Mouse (Mus musculus) liver, embryonic 11.5 days (tissue): ENCODE measurements at regions not wholly inside any gene's neighbourhood (a gene's known extent, or its start where the extent isn't known, plus 50 kb on each side); places are given as distances from the start of the nearest gene placed in this dataset.

Experiments used
- ATAC-seq: fragments of 200-750 bp; cut with Nextera tagmentation; replicated peaks from 2 replicates; pipeline ENCODE4 v1.8.0; 2017; ENCODE audit warnings: moderate number of reproducible peaks, mild to moderate bottlenecking, moderate TSS enrichment, moderate library complexity; ENCODE audit not compliant: low FRiP score
- DNase-seq: peaks from one replicate; pipeline ENCODE4 v3.0.0-alpha.2; 2017; ENCODE audit warnings: low spot score
- H3K27ac ChIP-seq: fragments of 300-500 bp; sonication (generic); 2 replicates; pipeline ENCODE4 v1.5.1; 2014; ENCODE audit warnings: mild to moderate bottlenecking, low read depth, low read length, control low read depth
- H3K27me3 ChIP-seq: fragments of 300-500 bp; sonication (generic); replicated peaks from 2 replicates; pipeline ENCODE4 v1.6.1; 2014; ENCODE audit warnings: low read length, mixed read lengths; ENCODE audit not compliant: control insufficient read depth, insufficient read depth
- H3K36me3 ChIP-seq: fragments of 300-500 bp; sonication (generic); 2 replicates; pipeline ENCODE4 v1.6.1; 2014; ENCODE audit warnings: mild to moderate bottlenecking, low read length, moderate library complexity, mixed read lengths; ENCODE audit not compliant: control insufficient read depth, insufficient read depth
- H3K4me1 ChIP-seq: fragments of 300-500 bp; sonication (generic); replicated peaks from 2 replicates; pipeline ENCODE4 v1.6.1; 2014; ENCODE audit warnings: low read length, mixed read lengths; ENCODE audit not compliant: control insufficient read depth, insufficient read depth
- H3K4me2 ChIP-seq: fragments of 300-500 bp; sonication (generic); 2 replicates; pipeline ENCODE4 v1.6.1; 2014; ENCODE audit warnings: mild to moderate bottlenecking, control low read depth, moderate library complexity
- H3K4me3 ChIP-seq: fragments of 300-500 bp; sonication (generic); 2 replicates; pipeline ENCODE4 v1.5.1; 2014; ENCODE audit warnings: low read depth, low read length, control low read depth
- H3K9ac ChIP-seq: fragments of 300-500 bp; sonication (generic); 2 replicates; pipeline ENCODE4 v1.6.1; 2014; ENCODE audit warnings: low read depth, low read length, control low read depth
- H3K9me3 ChIP-seq: fragments of 300-500 bp; sonication (generic); 2 replicates; pipeline ENCODE4 v1.6.1; 2016; ENCODE audit warnings: low read length, inconsistent platforms, mixed read lengths; ENCODE audit not compliant: control insufficient read depth
- WGBS: fragments of 180-500 bp; shearing (Covaris S2); extraction: QIAGEN DNeasy Blood & Tissue Kit; methylation state at CpG from one replicate; pipeline ENCODE4 v1.1.7; 2014; 5-methylcytosine and 5-hydroxymethylcytosine counted together

DNA sequence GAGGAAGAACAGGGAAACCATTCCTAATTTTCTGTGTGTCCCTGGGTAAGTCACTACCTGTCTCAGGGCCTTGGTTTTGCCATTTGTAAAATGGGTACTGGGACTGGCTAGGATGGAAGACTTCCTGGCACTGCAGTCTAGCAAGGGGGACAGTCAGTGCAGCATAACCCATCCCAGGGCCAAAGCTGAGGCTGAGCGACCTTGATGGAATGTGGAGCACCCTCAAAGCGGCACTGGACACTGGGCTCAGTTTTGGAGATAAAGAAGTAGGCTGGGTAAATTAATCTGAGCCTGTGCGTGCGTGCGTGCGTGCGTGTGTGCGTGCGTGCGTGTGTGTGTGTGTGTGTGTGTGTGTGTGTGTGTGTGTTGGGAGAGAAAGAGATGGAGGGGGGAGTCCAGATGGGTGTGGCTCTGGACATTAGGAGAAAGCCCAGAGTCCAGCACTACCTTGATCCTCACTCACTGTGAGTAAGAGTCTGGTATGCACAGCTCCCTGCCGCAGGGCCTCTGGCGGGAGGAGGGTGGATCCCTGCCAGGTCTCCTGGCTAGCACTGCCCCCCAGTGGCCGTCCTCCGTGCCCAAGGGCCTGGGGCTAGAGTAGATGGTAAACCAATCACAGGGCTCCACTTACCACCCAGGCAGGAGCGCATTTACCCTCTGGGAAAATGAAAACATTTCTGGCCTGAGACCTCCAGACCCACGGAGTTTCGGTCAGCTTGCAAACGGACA is 320.3 kb upstream of the Dio3 start:
- no peak overlapping the region for H3K9ac ChIP-seq
- WGBS, result 47% methylated on average over 18 of the region's 18 CpGs
- peak; percentile 70 for DNase-seq

GRCm38 (mm10) chr12:109966776-109967175 is 312.1 kb upstream of the Dio3 start:
- DNase-seq, result no peak
- Histone ChIP-seq H3K27ac (no peak overlapping the region), H3K36me3 (no peaks in the 10 kb centered on the region), H3K4me2 (no peak overlapping the region), H3K9ac (no peak overlapping the region), H3K4me1 (no peaks in the 10 kb centered on the region), H3K9me3 (no peaks in the 10 kb centered on the region), H3K27me3 (no peaks in the 10 kb centered on the region), H3K4me3 (no peak overlapping the region)
- WGBS, result 88% methylated on average over 12 of the region's 12 CpGs
- no peak for ATAC-seq

More for the DNA sequence above, 320.3 kb upstream of the Dio3 start:
- Histone ChIP-seq H3K4me3 (no peak overlapping the region), H3K4me1 (no peaks in the 10 kb centered on the region), H3K27ac (no peak overlapping the region), H3K27me3 (no peaks in the 10 kb centered on the region), H3K36me3 (no peaks in the 10 kb centered on the region), H3K4me2 (no peak overlapping the region), H3K9me3 (no peaks in the 10 kb centered on the region)
- peak; percentile 81 for ATAC-seq

- H3K4me1 ChIP-seq, result no peaks in the 10 kb centered on the region; the same call in 1 of the 2 replicates
- H3K27ac ChIP-seq, result no peak overlapping the region
- H3K9me3 ChIP-seq, result no peaks in the 10 kb centered on the region
- 86% methylated on average over 7 of the region's 7 CpGs for WGBS
- H3K9ac ChIP-seq, result no peak overlapping the region
- ATAC-seq (no peak), DNase-seq (no peak)
- H3K36me3 ChIP-seq, result no peaks in the 10 kb centered on the region
- H3K4me3 ChIP-seq, result no peak overlapping the region
- no peaks in the 10 kb centered on the region for H3K27me3 ChIP-seq
- H3K4me2 ChIP-seq, result no peak overlapping the region
Observed at GRCm38 (mm10) chr12:109968303-109968702, 310.6 kb upstream of the Dio3 start.

DNA sequence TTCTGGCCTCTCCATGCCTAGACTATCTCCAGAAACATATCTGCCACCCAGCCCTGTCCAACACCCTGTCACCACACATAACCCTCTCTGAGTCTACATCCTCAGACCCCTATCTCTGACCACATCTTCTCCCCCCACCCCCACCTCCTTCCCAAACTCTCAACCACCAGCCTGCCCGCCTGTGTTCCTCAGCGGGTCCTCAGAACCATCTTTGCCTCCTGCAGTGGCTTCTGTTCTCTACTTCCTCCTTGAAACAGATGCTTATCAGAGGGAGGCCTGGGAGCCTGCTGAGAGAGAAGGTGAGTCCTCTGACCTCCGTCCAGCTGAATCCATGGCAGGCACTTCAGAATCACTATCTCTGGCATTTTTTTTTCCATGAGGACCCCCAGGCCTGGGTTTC is 307.4 kb upstream of the Dio3 start:
- WGBS, result 24% methylated on average over 3 of the region's 3 CpGs
- no peak overlapping the region for H3K9ac ChIP-seq
- no peak overlapping the region for H3K4me3 ChIP-seq
- H3K27ac ChIP-seq, result no peak overlapping the region
- H3K27me3 ChIP-seq, result no peaks in the 10 kb centered on the region
- ATAC-seq, result no peak
- no peaks in the 10 kb centered on the region for H3K36me3 ChIP-seq
- H3K4me1 ChIP-seq, result no peaks in the 10 kb centered on the region; the same call in 1 of the 2 replicates
- H3K9me3 ChIP-seq, result no peaks in the 10 kb centered on the region
- no peak for DNase-seq
- H3K4me2 ChIP-seq, result no peak overlapping the region

- H3K4me2 ChIP-seq, result no peak overlapping the region
- H3K4me3 ChIP-seq, result no peak overlapping the region
- H3K9ac ChIP-seq, result no peak overlapping the region
- no peaks in the 10 kb centered on the region for H3K36me3 ChIP-seq
- no peaks in the 10 kb centered on the region; the same call in 1 of the 2 replicates for H3K4me1 ChIP-seq
- H3K9me3 ChIP-seq, result no peaks in the 10 kb centered on the region
- no peak for ATAC-seq
- H3K27ac ChIP-seq, result no peak overlapping the region
- DNase-seq, result no peak
- WGBS, result 56% methylated on average over 5 of the region's 5 CpGs
- no peaks in the 10 kb centered on the region for H3K27me3 ChIP-seq
Observed at GRCm38 (mm10) chr12:109972366-109973015, 306.4 kb upstream of the Dio3 start.

DNA sequence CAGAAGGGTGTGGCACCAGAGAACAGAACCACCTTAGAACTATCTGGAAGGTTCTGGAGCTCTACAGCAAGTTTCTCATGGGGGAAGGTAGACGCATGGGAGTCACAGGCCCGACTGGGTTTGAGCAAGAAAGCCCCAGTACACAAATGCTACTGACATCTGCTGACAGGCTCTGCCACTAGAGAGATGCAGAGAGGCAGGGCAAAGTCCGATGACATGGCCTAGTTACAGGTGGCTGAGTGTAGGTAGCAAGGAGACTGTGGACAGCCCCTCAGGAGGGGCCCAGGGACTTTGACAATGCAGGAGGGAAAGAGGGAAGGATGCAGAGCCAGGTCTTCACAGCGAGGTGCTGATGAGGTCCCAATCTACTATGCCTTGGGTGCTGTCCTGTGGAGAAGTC is 305.3 kb upstream of the Dio3 start:
- Histone ChIP-seq H3K4me3 (no peak overlapping the region), H3K36me3 (no peaks in the 10 kb centered on the region), H3K9me3 (no peaks in the 10 kb centered on the region), H3K27ac (no peak overlapping the region), H3K27me3 (no peaks in the 10 kb centered on the region), H3K9ac (no peak overlapping the region), H3K4me2 (no peak overlapping the region), H3K4me1 (no peaks in the 10 kb centered on the region; the same call in 1 of the 2 replicates)
- WGBS, result 67% methylated on average over 4 of the region's 4 CpGs
- ATAC-seq (no peak), DNase-seq (no peak)

DNA sequence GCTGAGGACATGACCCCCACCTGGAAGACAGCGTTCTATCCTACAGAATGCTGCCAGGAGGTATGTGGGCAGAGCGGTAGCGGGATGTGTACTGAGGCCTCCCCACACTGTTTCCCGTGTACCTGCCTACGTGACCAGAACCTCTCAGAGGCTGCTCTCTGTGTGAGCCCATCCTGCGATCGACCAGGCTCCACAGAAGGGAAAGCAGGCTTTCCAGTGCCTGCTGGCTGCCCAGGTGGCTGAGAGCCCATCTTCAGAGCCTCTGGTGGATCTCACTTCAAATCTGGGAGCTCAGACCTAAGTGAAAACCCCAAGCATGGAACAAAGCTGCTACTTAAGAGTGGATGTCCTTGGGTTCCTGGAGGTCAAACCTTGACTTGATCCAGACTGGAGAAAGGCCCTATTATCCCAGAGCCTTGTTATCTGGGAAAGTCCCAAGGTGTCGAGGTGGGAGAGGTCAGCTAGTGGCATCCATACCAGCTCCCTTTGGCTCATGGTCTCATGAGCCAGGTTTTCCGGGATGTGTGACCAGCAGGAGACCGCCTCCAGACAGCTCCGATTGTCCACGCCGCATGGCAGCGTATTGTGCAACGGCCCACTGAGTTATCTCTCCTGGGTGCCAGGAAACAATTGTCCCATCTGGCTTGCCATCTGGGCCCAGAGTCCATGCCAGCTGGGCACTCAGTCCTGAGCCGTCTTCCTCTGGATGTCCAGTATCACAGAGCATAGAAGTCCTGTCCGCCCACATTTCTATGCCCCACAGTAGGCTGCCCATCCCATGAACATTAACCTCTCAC is 303.5 kb upstream of the Dio3 start:
- H3K27ac ChIP-seq, result no peak overlapping the region
- no peak for DNase-seq
- WGBS, result 83% methylated on average over 17 of the region's 17 CpGs
- H3K27me3 ChIP-seq, result no peaks in the 10 kb centered on the region
- H3K9me3 ChIP-seq, result no peaks in the 10 kb centered on the region
- no peak overlapping the region for H3K4me3 ChIP-seq
- H3K9ac ChIP-seq, result no peak overlapping the region
- H3K36me3 ChIP-seq, result no peaks in the 10 kb centered on the region
- no peaks in the 10 kb centered on the region; the same call in 1 of the 2 replicates for H3K4me1 ChIP-seq
- no peak overlapping the region for H3K4me2 ChIP-seq
- no peak for ATAC-seq

DNA sequence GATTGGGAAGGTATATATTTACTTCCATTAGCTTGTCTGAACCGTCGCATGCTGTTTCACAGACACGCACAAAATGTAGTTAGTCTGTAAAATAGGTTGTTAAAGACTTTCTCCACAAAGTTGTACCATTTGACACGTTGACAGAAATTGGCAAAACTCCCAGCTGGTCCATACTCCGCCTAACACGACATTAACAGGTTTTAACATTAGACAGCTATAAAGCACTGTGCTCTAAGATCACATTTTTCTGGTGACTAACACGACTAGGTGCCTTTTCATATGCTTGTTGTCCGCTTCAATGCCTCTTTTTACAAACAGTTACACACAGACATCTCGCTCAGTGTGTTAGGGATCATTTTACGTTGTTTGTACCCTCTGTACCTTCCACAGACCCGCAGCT is 294.2 kb upstream of the Dio3 start:
- no peaks in the 10 kb centered on the region for H3K27me3 ChIP-seq
- no peak for ATAC-seq
- WGBS, result 85% methylated on average over 11 of the region's 11 CpGs

More for the DNA sequence above, 294.2 kb upstream of the Dio3 start:
- Histone ChIP-seq H3K4me1 (no peaks in the 10 kb centered on the region), H3K9me3 (no peaks in the 10 kb centered on the region), H3K27ac (no peak overlapping the region), H3K4me2 (no peak overlapping the region), H3K36me3 (no peaks in the 10 kb centered on the region), H3K4me3 (no peak overlapping the region), H3K9ac (no peak overlapping the region)
- no peak for DNase-seq
